Mouse (Mus musculus): ENCODE results near the gene Olfr1275. TPM values are rescaled to one million over a fixed set of nuclear protein-coding genes. Genes with fewer than 3 reads are reported as not detected.

Olfr1275 gene
- total and polyA plus RNA-seq, 3 experiments: not detected

- dilution Hi-C loops (cut with MboI; ENCODE audit: extremely low pct_ligation_motif_present, extremely low pct_unique_long_range_greater_than_20kb, low sequenced_read_pairs) (no loop called here), in situ Hi-C loops (cut with MboI; ENCODE audit: low pct_ligation_motif_present, low pct_unique_long_range_greater_than_20kb, low sequenced_read_pairs) (no loop called here)
- Histone ChIP-seq H3K27ac (ENCODE audit: insufficient read depth, low read depth) (no peak overlapping the region), H3K27me3 (replicated peaks) (no peaks in the 10 kb centered on the region), H3K9me3 (replicated peaks; ENCODE audit: low read length) (peaks cover 7% of the 10 kb centered on the region), H3K4me1 (ENCODE audit: control insufficient read depth in 1 of 2, insufficient read depth in 2 of 2) (no peaks in the 10 kb centered on the region), H3K9ac (ENCODE audit: insufficient read depth, low read depth) (no peak overlapping the region), H3K4me3 (replicated peaks in 1 of 3; ENCODE audit: low read depth in 2 of 3, low read length in 2 of 3, poor library complexity in 1 of 3) (no peak overlapping the region), H3K36me3 (replicated peaks in 1 of 2; ENCODE audit: control insufficient read depth in 1 of 2, insufficient read depth in 1 of 2, low read length in 1 of 2) (no peaks in the 10 kb centered on the region), H3K4me2 (ENCODE audit: insufficient read depth, low read depth, poor library complexity, severe bottlenecking) (no peak overlapping the region), H3K79me2 (replicated peaks; ENCODE audit: control insufficient read depth, extremely low read depth, insufficient read depth, poor library complexity, severe bottlenecking) (no peaks in the 10 kb centered on the region)
- no peak for DNase-seq (ENCODE audit: extremely low read depth)
- no peak for TF ChIP-seq ELF1 (IDR thresholded peaks at IDR 0.05; ENCODE audit: low read depth, low read length)
- TF ChIP-seq MEF2A (IDR thresholded peaks at IDR 0.05; ENCODE audit: borderline replicate concordance, low read depth, low read length): no peak
- TF ChIP-seq MYC (IDR thresholded peaks at IDR 0.05; ENCODE audit: low read depth, low read length): no peak
- no peak for TF ChIP-seq JUND (conservative IDR thresholded peaks at IDR 0.05; ENCODE audit: low read depth, low read length)
- no peak for TF ChIP-seq NELFE (IDR thresholded peaks at IDR 0.05; ENCODE audit: low read depth, low read length)
- TF ChIP-seq KAT2A (IDR thresholded peaks at IDR 0.05; ENCODE audit: insufficient replicate concordance, low read length): no peak
- no peak for TF ChIP-seq MAX (IDR thresholded peaks at IDR 0.05; ENCODE audit: low read length)
- no peak for TF ChIP-seq MAZ (IDR thresholded peaks at IDR 0.05; ENCODE audit: low read depth, low read length)
- no peak for TF ChIP-seq RCOR1 (conservative IDR thresholded peaks at IDR 0.05; ENCODE audit: low read depth, low read length)
- TF ChIP-seq UBTF (IDR thresholded peaks at IDR 0.05; ENCODE audit: low read depth, low read length): no peak
- no peak for TF ChIP-seq POLR2A (IDR thresholded peaks at IDR 0.05; ENCODE audit: low read depth, low read length)
- no peak for TF ChIP-seq BHLHE40 (IDR thresholded peaks at IDR 0.05; ENCODE audit: low read depth, low read length)
- no peak for TF ChIP-seq ZKSCAN1 (IDR thresholded peaks at IDR 0.05; ENCODE audit: borderline replicate concordance, low read depth, low read length)
These were observed 53.0 kb downstream of the Olfr1275 start for GRCm38 (mm10) chr2:111182068-111182467.

Other genes starting within 250 kb of the Olfr1275 start
- gene Gm13941, start 129.3 kb downstream of the Olfr1275 start, total RNA-seq (2012; rRNA removed): not detected in 2 replicates
- gene Gm13941, start 129.3 kb downstream of the Olfr1275 start, total RNA-seq (2014; rRNA removed): not detected in 2 replicates
- not detected in 2 replicates for gene Gm13941, start 129.3 kb downstream of the Olfr1275 start, polyA plus RNA-seq (2012; ENCODE audit: insufficient read length, low read depth)
- not detected in 2 replicates for gene Gm15130, start 82.3 kb downstream of the Olfr1275 start, total RNA-seq (2012; rRNA removed)
- not detected in 2 replicates for gene Gm15130, start 82.3 kb downstream of the Olfr1275 start, total RNA-seq (2014; rRNA removed)
- gene Gm15130, start 82.3 kb downstream of the Olfr1275 start, polyA plus RNA-seq (2012; ENCODE audit: insufficient read length, low read depth): not detected in 2 replicates
- gene 4930430A15Rik, start 5.7 kb downstream of the Olfr1275 start, total RNA-seq (2012; rRNA removed): not detected in 2 replicates
- not detected in 2 replicates for gene 4930430A15Rik, start 5.7 kb downstream of the Olfr1275 start, total RNA-seq (2014; rRNA removed)
- not detected in 2 replicates for gene 4930430A15Rik, start 5.7 kb downstream of the Olfr1275 start, polyA plus RNA-seq (2012; ENCODE audit: insufficient read length, low read depth)
- not detected in 2 replicates for gene Olfr1276, start 19.2 kb upstream of the Olfr1275 start, total RNA-seq (2012; rRNA removed)
- gene Olfr1276, start 19.2 kb upstream of the Olfr1275 start, total RNA-seq (2014; rRNA removed): not detected in 2 replicates
- not detected in 2 replicates for gene Olfr1276, start 19.2 kb upstream of the Olfr1275 start, polyA plus RNA-seq (2012; ENCODE audit: insufficient read length, low read depth)
- not detected in 2 replicates for gene Olfr1277, start 38.8 kb upstream of the Olfr1275 start, total RNA-seq (2012; rRNA removed)
- not detected in 2 replicates for gene Olfr1277, start 38.8 kb upstream of the Olfr1275 start, total RNA-seq (2014; rRNA removed)
- gene Olfr1277, start 38.8 kb upstream of the Olfr1275 start, polyA plus RNA-seq (2012; ENCODE audit: insufficient read length, low read depth): not detected in 2 replicates
- gene Olfr1278, start 54.9 kb upstream of the Olfr1275 start, total RNA-seq (2012; rRNA removed): not detected in 2 replicates
- gene Olfr1278, start 54.9 kb upstream of the Olfr1275 start, total RNA-seq (2014; rRNA removed): not detected in 2 replicates
- gene Olfr1278, start 54.9 kb upstream of the Olfr1275 start, polyA plus RNA-seq (2012; ENCODE audit: insufficient read length, low read depth): not detected in 2 replicates
- not detected in 2 replicates for gene Olfr1279, start 65.3 kb upstream of the Olfr1275 start, total RNA-seq (2012; rRNA removed)
- gene Olfr1279, start 65.3 kb upstream of the Olfr1275 start, total RNA-seq (2014; rRNA removed): not detected in 2 replicates
- not detected in 2 replicates for gene Olfr1279, start 65.3 kb upstream of the Olfr1275 start, polyA plus RNA-seq (2012; ENCODE audit: insufficient read length, low read depth)
- gene Olfr1280, start 78.7 kb upstream of the Olfr1275 start, total RNA-seq (2012; rRNA removed): not detected in 2 replicates
- gene Olfr1280, start 78.7 kb upstream of the Olfr1275 start, total RNA-seq (2014; rRNA removed): not detected in 2 replicates
- gene Olfr1280, start 78.7 kb upstream of the Olfr1275 start, polyA plus RNA-seq (2012; ENCODE audit: insufficient read length, low read depth): not detected in 2 replicates
- gene Olfr1281, start 91.2 kb upstream of the Olfr1275 start, total RNA-seq (2012; rRNA removed): not detected in 2 replicates
- gene Olfr1281, start 91.2 kb upstream of the Olfr1275 start, total RNA-seq (2014; rRNA removed): not detected in 2 replicates
- not detected in 2 replicates for gene Olfr1281, start 91.2 kb upstream of the Olfr1275 start, polyA plus RNA-seq (2012; ENCODE audit: insufficient read length, low read depth)
- gene Olfr1282, start 100.8 kb upstream of the Olfr1275 start, total RNA-seq (2012; rRNA removed): not detected in 2 replicates
- not detected in 2 replicates for gene Olfr1282, start 100.8 kb upstream of the Olfr1275 start, total RNA-seq (2014; rRNA removed)
- not detected in 2 replicates for gene Olfr1282, start 100.8 kb upstream of the Olfr1275 start, polyA plus RNA-seq (2012; ENCODE audit: insufficient read length, low read depth)
- gene Olfr1283, start 131.5 kb upstream of the Olfr1275 start, total RNA-seq (2012; rRNA removed): not detected in 2 replicates
- gene Olfr1283, start 131.5 kb upstream of the Olfr1275 start, total RNA-seq (2014; rRNA removed): not detected in 2 replicates
- gene Olfr1283, start 131.5 kb upstream of the Olfr1275 start, polyA plus RNA-seq (2012; ENCODE audit: insufficient read length, low read depth): not detected in 2 replicates
- not detected in 2 replicates for gene Olfr1284, start 140.2 kb upstream of the Olfr1275 start, total RNA-seq (2012; rRNA removed)
- not detected in 2 replicates for gene Olfr1284, start 140.2 kb upstream of the Olfr1275 start, total RNA-seq (2014; rRNA removed)
- gene Olfr1284, start 140.2 kb upstream of the Olfr1275 start, polyA plus RNA-seq (2012; ENCODE audit: insufficient read length, low read depth): not detected in 2 replicates
- not detected in 2 replicates for gene Olfr1286, start 187.8 kb upstream of the Olfr1275 start, total RNA-seq (2012; rRNA removed)
- gene Olfr1286, start 187.8 kb upstream of the Olfr1275 start, total RNA-seq (2014; rRNA removed): not detected in 2 replicates
- not detected in 2 replicates for gene Olfr1286, start 187.8 kb upstream of the Olfr1275 start, polyA plus RNA-seq (2012; ENCODE audit: insufficient read length, low read depth)
- not detected in 2 replicates for gene Olfr1287, start 213.9 kb upstream of the Olfr1275 start, total RNA-seq (2012; rRNA removed)
- not detected in 2 replicates for gene Olfr1287, start 213.9 kb upstream of the Olfr1275 start, total RNA-seq (2014; rRNA removed)
- gene Olfr1287, start 213.9 kb upstream of the Olfr1275 start, polyA plus RNA-seq (2012; ENCODE audit: insufficient read length, low read depth): not detected in 2 replicates
- not detected in 2 replicates for gene Olfr1288, start 238.8 kb upstream of the Olfr1275 start, total RNA-seq (2012; rRNA removed)
- gene Olfr1288, start 238.8 kb upstream of the Olfr1275 start, total RNA-seq (2014; rRNA removed): not detected in 2 replicates
- gene Olfr1288, start 238.8 kb upstream of the Olfr1275 start, polyA plus RNA-seq (2012; ENCODE audit: insufficient read length, low read depth): not detected in 2 replicates
- gene Olfr1289, start 245.5 kb upstream of the Olfr1275 start, total RNA-seq (2012; rRNA removed): not detected in 2 replicates
- not detected in 2 replicates for gene Olfr1289, start 245.5 kb upstream of the Olfr1275 start, total RNA-seq (2014; rRNA removed)
- not detected in 2 replicates for gene Olfr1289, start 245.5 kb upstream of the Olfr1275 start, polyA plus RNA-seq (2012; ENCODE audit: insufficient read length, low read depth)